Mouse (Mus musculus) spleen, adult 2 months (tissue): Measurements from ENCODE around the gene Ren1. TPM values are rescaled to one million over a fixed set of nuclear protein-coding genes. Genes with fewer than 3 reads are reported as not detected.

Source experiments
- DNase-seq, 2 experiments: peaks; one replicate each; pipeline versions ENCODE4 v3.0.0 to v3.0.0-alpha.2; 2012 to 2021; ENCODE audit warnings: low spot score in 2 of 2, low read depth in 1 of 2
- H3K27ac ChIP-seq: fragments of 200-500 bp; 2 replicates; pipeline ENCODE4 v1.5.1; 2012; ENCODE audit warnings: low read length, inconsistent platforms; ENCODE audit not compliant: insufficient read depth
- H3K27me3 ChIP-seq: fragments of 200-500 bp; 2 replicates; pipeline ENCODE4 v1.6.1; 2012; ENCODE audit warnings: mild to moderate bottlenecking, moderate library complexity, low read length, inconsistent platforms; ENCODE audit not compliant: control insufficient read depth, insufficient read depth
- H3K36me3 ChIP-seq: fragments of 200-500 bp; 2 replicates; pipeline ENCODE4 v1.6.1; 2012; ENCODE audit warnings: mild to moderate bottlenecking, low read length, inconsistent platforms; ENCODE audit not compliant: control insufficient read depth, insufficient read depth
- H3K4me1 ChIP-seq: fragments of 200-500 bp; 2 replicates; pipeline ENCODE4 v1.6.1; 2011; ENCODE audit warnings: inconsistent platforms; ENCODE audit not compliant: control insufficient read depth, insufficient read depth, insufficient read length
- H3K4me3 ChIP-seq: fragments of 200-500 bp; 2 replicates; pipeline ENCODE4 v1.5.1; 2011; ENCODE audit warnings: mild to moderate bottlenecking, inconsistent platforms; ENCODE audit not compliant: insufficient read depth, insufficient read length; ENCODE audit errors: extremely low read depth
- CTCF ChIP-seq: fragments of 200-500 bp; IDR thresholded peaks from 2 replicates; pipeline ENCODE4 v1.5.1; 2011; ENCODE audit warnings: mild to moderate bottlenecking, inconsistent platforms; ENCODE audit not compliant: insufficient read depth, insufficient read length, insufficient replicate concordance; ENCODE audit errors: extremely low read depth
- POLR2A ChIP-seq: fragments of 200-500 bp; IDR thresholded peaks from 2 replicates; pipeline ENCODE4 v1.6.1; 2011; ENCODE audit warnings: low read depth, low read length, inconsistent platforms
- WGBS: fragments of 180-500 bp; shearing (Covaris S2); methylation state at CpG from one replicate; pipeline ENCODE4 v1.1.7; 2018; 5-methylcytosine and 5-hydroxymethylcytosine counted together
- polyA plus RNA-seq: library from polyadenylated mRNA; depleted of rRNA; stranded (reverse); fragments of >200 nt; gene quantifications from 2 replicates; pipeline ENCODE4 v1.2.3, GENCODE M21; 2012

Gene Ren1
- polyA plus RNA-seq, 1 experiment = not detected

DNA sequence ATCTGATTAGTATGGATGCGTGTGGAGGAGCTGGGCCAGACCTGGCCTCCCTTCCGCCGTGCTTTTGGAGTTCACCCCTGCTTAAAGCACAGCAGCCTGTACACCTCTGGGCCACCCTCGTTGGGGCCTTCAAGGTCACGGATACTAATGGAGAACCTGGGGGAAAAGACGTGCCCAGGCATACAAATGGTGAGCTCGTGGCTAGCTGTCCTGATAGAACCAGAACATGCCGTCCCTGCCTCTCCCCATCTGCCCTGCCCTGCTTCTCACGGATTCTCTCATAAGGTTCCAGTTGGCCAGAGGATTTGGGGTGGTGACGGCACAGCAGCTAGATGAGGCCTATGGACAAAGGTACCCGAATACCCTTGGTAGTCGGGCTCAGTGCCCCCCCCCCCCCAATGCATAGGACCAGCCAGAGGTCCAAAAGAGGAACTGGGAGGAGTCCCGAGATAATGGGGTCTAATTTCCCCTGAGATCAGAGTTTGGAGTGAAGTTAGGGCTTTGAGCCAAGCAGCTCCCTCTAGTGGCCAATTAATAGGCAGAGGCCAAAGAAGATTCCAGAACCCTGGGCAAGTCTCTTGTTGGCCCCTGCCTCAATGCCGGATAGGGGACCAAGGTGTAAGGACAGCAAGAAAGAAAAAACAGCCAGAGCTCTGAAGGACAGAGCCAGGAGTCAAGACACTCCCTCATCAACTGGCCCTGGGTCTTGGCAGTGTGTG lies 30.2 kb downstream of the Ren1 start:
- Histone ChIP-seq H3K27ac (no peak overlapping the region), H3K36me3 (no peaks in the 10 kb centered on the region), H3K4me1 (0 out of 2 replicates have a peak, but pooled peaks cover 3% of the 10 kb centered on the region), H3K4me3 (no peak overlapping the region), H3K27me3 (no peaks in the 10 kb centered on the region)
- 61% methylated on average over 14 of the region's 14 CpGs for WGBS
- DNase-seq = peak in 1 of 2 experiments; percentile 27
- TF ChIP-seq CTCF = peak; percentile 16; the same call in 1 of the 2 replicates
- TF ChIP-seq POLR2A = no peak

- Histone ChIP-seq H3K27me3 (no peaks in the 10 kb centered on the region), H3K27ac (no peak overlapping the region), H3K36me3 (no peaks in the 10 kb centered on the region), H3K4me1 (peaks cover 7% of the 10 kb centered on the region; the same call in 1 of the 2 replicates), H3K4me3 (no peak overlapping the region)
- WGBS = 12% methylated on average over 9 of the region's 9 CpGs
- peak in 1 of 2 experiments; percentile 27 for DNase-seq
- TF ChIP-seq CTCF (peak; percentile 95), POLR2A (no peak)
Measured at GRCm38 (mm10) chr1:133382008-133382407, 31.7 kb downstream of the Ren1 start.

DNA sequence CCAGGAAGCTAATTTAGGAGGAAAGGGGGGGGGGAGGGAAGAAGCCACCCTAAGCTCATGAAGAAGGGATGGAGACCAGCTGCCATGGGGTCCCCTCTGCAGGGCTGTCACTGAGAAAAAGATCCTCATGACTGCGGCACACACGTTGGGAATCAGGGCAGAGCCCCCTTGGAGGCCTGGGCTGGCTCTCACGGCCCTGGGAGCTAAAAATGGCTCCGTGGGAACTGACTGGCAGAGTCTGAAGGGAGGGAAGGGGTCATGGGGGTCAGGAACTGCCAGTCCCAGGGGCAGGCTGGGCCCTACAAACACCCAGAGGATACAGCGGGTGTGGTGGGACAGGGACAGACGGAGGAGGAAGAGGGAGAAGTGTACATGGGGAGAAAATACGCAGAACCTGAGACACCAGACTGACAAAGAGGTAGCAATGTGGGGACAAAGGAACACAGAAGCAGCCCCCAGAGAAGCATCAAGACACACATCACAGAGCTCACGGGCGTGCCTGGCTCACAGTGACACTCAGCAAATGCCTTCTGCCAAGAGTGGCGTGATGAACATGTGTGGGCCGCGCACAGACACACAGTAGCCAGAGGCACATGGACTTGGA lies 32.3 kb downstream of the Ren1 start:
- H3K4me1 ChIP-seq = peaks cover 7% of the 10 kb centered on the region; the same call in 1 of the 2 replicates
- TF ChIP-seq CTCF (no peak), POLR2A (no peak)
- H3K27me3 ChIP-seq = no peaks in the 10 kb centered on the region
- H3K36me3 ChIP-seq = no peaks in the 10 kb centered on the region
- no peak overlapping the region for H3K27ac ChIP-seq
- no peak for DNase-seq
- 76% methylated on average over 12 of the region's 12 CpGs for WGBS
- no peak overlapping the region for H3K4me3 ChIP-seq

DNA sequence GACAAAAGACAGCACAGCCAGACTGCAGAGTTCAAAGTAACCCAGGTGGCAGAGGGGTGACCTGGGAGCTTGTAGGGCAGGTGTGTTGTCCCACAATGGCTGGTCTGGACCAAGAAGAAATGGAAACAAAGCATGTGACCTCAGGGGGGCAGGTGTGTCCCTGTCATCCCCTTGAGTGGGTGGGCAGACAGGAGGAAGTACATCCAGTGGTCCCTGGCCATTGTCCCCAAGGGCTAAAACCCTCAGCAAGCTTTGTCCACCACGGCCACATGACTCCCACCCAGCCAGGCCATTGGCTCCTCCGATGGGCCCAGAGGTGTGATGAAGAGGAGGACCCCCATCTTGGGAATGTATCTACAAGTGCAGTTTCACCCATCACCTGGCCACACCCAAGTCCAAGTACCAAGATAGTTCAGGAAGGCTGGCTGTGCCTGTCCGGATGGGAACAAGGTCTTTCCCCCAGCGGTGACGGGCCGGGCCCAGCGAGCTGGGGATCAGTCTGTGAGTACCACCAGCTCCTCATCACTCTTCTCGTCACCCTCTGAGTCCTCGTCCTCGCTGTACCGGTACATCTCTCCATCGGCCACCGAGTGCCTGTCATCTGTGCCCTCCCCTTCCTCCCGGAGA lies 33.0 kb downstream of the Ren1 start:
- Histone ChIP-seq H3K4me3 (no peak overlapping the region), H3K27ac (no peak overlapping the region), H3K4me1 (peaks cover 7% of the 10 kb centered on the region; the same call in 1 of the 2 replicates), H3K27me3 (no peaks in the 10 kb centered on the region), H3K36me3 (no peaks in the 10 kb centered on the region)
- TF ChIP-seq CTCF = no peak
- TF ChIP-seq POLR2A = no peak
- 93% methylated on average over 14 of the region's 14 CpGs for WGBS
- DNase-seq = no peak

GRCm38 (mm10) chr1:133385506-133385905 lies 35.2 kb downstream of the Ren1 start:
- no peak overlapping the region for H3K4me3 ChIP-seq
- no peaks in the 10 kb centered on the region for H3K36me3 ChIP-seq
- peak; percentile 25 to 67 for DNase-seq
- H3K27me3 ChIP-seq = no peaks in the 10 kb centered on the region
- no peak overlapping the region for H3K27ac ChIP-seq
- no peak for TF ChIP-seq POLR2A
- TF ChIP-seq CTCF = peak; percentile 72; the same call in 1 of the 2 replicates
- WGBS = 42% methylated on average over 9 of the region's 9 CpGs
- peaks cover 4% of the 10 kb centered on the region; the same call in 1 of the 2 replicates for H3K4me1 ChIP-seq

GRCm38 (mm10) chr1:133386209-133386608 lies 35.9 kb downstream of the Ren1 start:
- Histone ChIP-seq H3K27ac (no peak overlapping the region), H3K36me3 (no peaks in the 10 kb centered on the region), H3K4me1 (peaks cover 4% of the 10 kb centered on the region; the same call in 1 of the 2 replicates), H3K27me3 (no peaks in the 10 kb centered on the region), H3K4me3 (no peak overlapping the region)
- 89% methylated on average over 11 of the region's 11 CpGs for WGBS
- TF ChIP-seq CTCF (no peak), POLR2A (no peak)
- no peak for DNase-seq
